Mouse (Mus musculus) cerebellum, adult 9-11 months (tissue): ENCODE results near the gene Cela2a.
A peak's percentile ranks its signal among the peaks of the same experiment; 100 is the strongest.

ENCODE experiments used
- DNase-seq: peaks from one replicate; pipeline ENCODE4 v3.0.0; 2022

Cela2a gene

GRCm38 (mm10) chr4:141857422-141857930 is 31.5 kb upstream of the Cela2a start:
- peak; percentile 76 for DNase-seq

- DNase-seq: peak; percentile 39
Measured at GRCm38 (mm10) chr4:141853437-141853836, 27.5 kb upstream of the Cela2a start.

GRCm38 (mm10) chr4:141845999-141846398 is 20.0 kb upstream of the Cela2a start, which contains the start of gene Ctrc:
Gene Ctrc (minus strand): TSS chr4:141846359.
- DNase-seq: no peak

- no peak for DNase-seq
Measured at GRCm38 (mm10) chr4:141834536-141835095, 8.7 kb upstream of the Cela2a start.

- no peak for DNase-seq
Measured at GRCm38 (mm10) chr4:141833911-141834310, 8.0 kb upstream of the Cela2a start.

GRCm38 (mm10) chr4:141831361-141831760 is 5.4 kb upstream of the Cela2a start:
- DNase-seq: no peak

GRCm38 (mm10) chr4:141830381-141830780 is 4.4 kb upstream of the Cela2a start:
- DNase-seq: no peak

GRCm38 (mm10) chr4:141828177-141828576 is 2.2 kb upstream of the Cela2a start:
- no peak for DNase-seq

GRCm38 (mm10) chr4:141827401-141827800 is 1.4 kb upstream of the Cela2a start:
- no peak for DNase-seq

- no peak for DNase-seq
Measured at GRCm38 (mm10) chr4:141822979-141823378, 3.0 kb downstream of the Cela2a start.

- DNase-seq: no peak
Measured at GRCm38 (mm10) chr4:141822089-141822488, 3.9 kb downstream of the Cela2a start.

- no peak for DNase-seq
Measured at GRCm38 (mm10) chr4:141821178-141821577, 4.8 kb downstream of the Cela2a start.

GRCm38 (mm10) chr4:141819316-141819715 is 6.6 kb downstream of the Cela2a start:
- no peak for DNase-seq

- DNase-seq: no peak
Measured at GRCm38 (mm10) chr4:141818861-141819260, 7.1 kb downstream of the Cela2a start.

- no peak for DNase-seq
Measured at GRCm38 (mm10) chr4:141817706-141818105, 8.3 kb downstream of the Cela2a start.

GRCm38 (mm10) chr4:141816776-141817655 is 8.9 kb downstream of the Cela2a start:
- no peak for DNase-seq

- no peak for DNase-seq
Measured at GRCm38 (mm10) chr4:141816267-141816666, 9.7 kb downstream of the Cela2a start.

GRCm38 (mm10) chr4:141811375-141811774 is 14.6 kb downstream of the Cela2a start:
- no peak for DNase-seq

GRCm38 (mm10) chr4:141810975-141811374 is 15.0 kb downstream of the Cela2a start:
- no peak for DNase-seq

GRCm38 (mm10) chr4:141809850-141810464 is 16.0 kb downstream of the Cela2a start:
- no peak for DNase-seq

GRCm38 (mm10) chr4:141805886-141806285 is 20.1 kb downstream of the Cela2a start:
- DNase-seq: no peak

GRCm38 (mm10) chr4:141804105-141804504 is 21.9 kb downstream of the Cela2a start:
- no peak for DNase-seq

GRCm38 (mm10) chr4:141797545-141797944 is 28.4 kb downstream of the Cela2a start:
- no peak for DNase-seq

GRCm38 (mm10) chr4:141796954-141797353 is 29.0 kb downstream of the Cela2a start:
- no peak for DNase-seq
